Mouse (Mus musculus): ENCODE measurements around the gene Eif3b. TPM values are rescaled to one million over a fixed set of nuclear protein-coding genes. Genes with fewer than 3 reads are reported as not detected.

Gene Eif3b
- 172 and 184 TPM in 2 replicates for polyA plus RNA-seq (2014; fragmentation: Nextera tagmentation; extraction: Ambion mirVana)

- H3K9me3 ChIP-seq (ENCODE audit: low read depth, low read length), result no peaks in the 10 kb centered on the region
- ATAC-seq (ENCODE audit: insufficient read depth) (peak; percentile 93), DNase-seq (peak; percentile 95)
- peak within 1 kb of the TSS; percentile 99 for H3K4me3 ChIP-seq (ENCODE audit: low read depth, low read length)
- peak within 1 kb of the TSS; percentile 97 for H3K27ac ChIP-seq (ENCODE audit: low read depth)
- peak within 1 kb of the TSS; percentile 97 for H3K9ac ChIP-seq
- TF ChIP-seq CTCF (IDR thresholded peaks at IDR 0.05; ENCODE audit: low read depth), result no peak; the same call in 1 of the 2 replicates
- H3K4me1 ChIP-seq (ENCODE audit: insufficient read depth), result no peaks in the 10 kb centered on the region
- no peaks in the 10 kb centered on the region for H3K27me3 ChIP-seq (ENCODE audit: insufficient read depth, low read length)
- peak within 1 kb of the TSS; percentile 77 for H3K4me2 ChIP-seq
- WGBS, result under 1% methylated on average over 65 of the region's 65 CpGs
- peaks cover 17% of the 10 kb centered on the region for H3K36me3 ChIP-seq (ENCODE audit: insufficient read depth)
Observed at GRCm38 (mm10) chr5:140418489-140419441, at the start of gene Eif3b. Gene Eif3b (plus strand): TSS chr5:140419328.

- H3K36me3 ChIP-seq (ENCODE audit: insufficient read depth), result no peaks in the 10 kb centered on the region
- H3K27ac ChIP-seq (ENCODE audit: low read depth), result no peak overlapping the region
- no peak for DNase-seq
- H3K4me2 ChIP-seq, result no peak overlapping the region
- H3K27me3 ChIP-seq (ENCODE audit: insufficient read depth, low read length), result no peaks in the 10 kb centered on the region
- 0 out of 2 replicates have a peak, but pooled peaks cover 4% of the 10 kb centered on the region for H3K4me1 ChIP-seq (ENCODE audit: insufficient read depth)
- H3K9ac ChIP-seq, result no peak overlapping the region
- no peaks in the 10 kb centered on the region for H3K9me3 ChIP-seq (ENCODE audit: low read depth, low read length)
- no peak for ATAC-seq (ENCODE audit: insufficient read depth)
- WGBS, result 71% methylated on average over 2 of the region's 2 CpGs
- H3K4me3 ChIP-seq (ENCODE audit: low read depth, low read length), result no peak overlapping the region
- no peak for TF ChIP-seq CTCF (IDR thresholded peaks at IDR 0.05; ENCODE audit: low read depth)
Observed at GRCm38 (mm10) chr5:140369466-140369865, 49.7 kb upstream of the Eif3b start.

GRCm38 (mm10) chr5:140370446-140371254 is 48.5 kb upstream of the Eif3b start:
- DNase-seq, result peak; percentile 39
- 56% methylated on average over 6 of the region's 6 CpGs for WGBS
- Histone ChIP-seq H3K9ac (peak overlapping the region; percentile 6; the same call in 1 of the 2 replicates), H3K27ac (ENCODE audit: low read depth) (peak overlapping the region; percentile 24; the same call in 1 of the 2 replicates), H3K9me3 (ENCODE audit: low read depth, low read length) (no peaks in the 10 kb centered on the region), H3K4me3 (ENCODE audit: low read depth, low read length) (no peak overlapping the region), H3K36me3 (ENCODE audit: insufficient read depth) (no peaks in the 10 kb centered on the region), H3K27me3 (ENCODE audit: insufficient read depth, low read length) (no peaks in the 10 kb centered on the region), H3K4me1 (ENCODE audit: insufficient read depth) (0 out of 2 replicates have a peak, but pooled peaks cover 4% of the 10 kb centered on the region), H3K4me2 (no peak overlapping the region)
- no peak for ATAC-seq (ENCODE audit: insufficient read depth)
- TF ChIP-seq CTCF (IDR thresholded peaks at IDR 0.05; ENCODE audit: low read depth), result no peak

- no peak overlapping the region for H3K9ac ChIP-seq
- 0 out of 2 replicates have a peak, but pooled peaks cover 4% of the 10 kb centered on the region for H3K4me1 ChIP-seq (ENCODE audit: insufficient read depth)
- H3K9me3 ChIP-seq (ENCODE audit: low read depth, low read length), result no peaks in the 10 kb centered on the region
- no peak for DNase-seq
- H3K27ac ChIP-seq (ENCODE audit: low read depth), result no peak overlapping the region
- 92% methylated on average over 3 of the region's 3 CpGs for WGBS
- TF ChIP-seq CTCF (IDR thresholded peaks at IDR 0.05; ENCODE audit: low read depth), result no peak
- H3K27me3 ChIP-seq (ENCODE audit: insufficient read depth, low read length), result no peaks in the 10 kb centered on the region
- H3K36me3 ChIP-seq (ENCODE audit: insufficient read depth), result no peaks in the 10 kb centered on the region
- H3K4me3 ChIP-seq (ENCODE audit: low read depth, low read length), result no peak overlapping the region
- H3K4me2 ChIP-seq, result no peak overlapping the region
- ATAC-seq (ENCODE audit: insufficient read depth), result no peak
Observed at GRCm38 (mm10) chr5:140371671-140372070, 47.5 kb upstream of the Eif3b start.

- 0 out of 2 replicates have a peak, but pooled peaks cover 4% of the 10 kb centered on the region for H3K4me1 ChIP-seq (ENCODE audit: insufficient read depth)
- WGBS, result 75% methylated on average over 2 of the region's 2 CpGs
- no peak overlapping the region for H3K27ac ChIP-seq (ENCODE audit: low read depth)
- no peak for DNase-seq
- no peak overlapping the region for H3K9ac ChIP-seq
- no peak overlapping the region for H3K4me3 ChIP-seq (ENCODE audit: low read depth, low read length)
- H3K4me2 ChIP-seq, result no peak overlapping the region
- H3K27me3 ChIP-seq (ENCODE audit: insufficient read depth, low read length), result no peaks in the 10 kb centered on the region
- no peaks in the 10 kb centered on the region for H3K9me3 ChIP-seq (ENCODE audit: low read depth, low read length)
- no peaks in the 10 kb centered on the region for H3K36me3 ChIP-seq (ENCODE audit: insufficient read depth)
- TF ChIP-seq CTCF (IDR thresholded peaks at IDR 0.05; ENCODE audit: low read depth), result no peak
- no peak for ATAC-seq (ENCODE audit: insufficient read depth)
Observed at GRCm38 (mm10) chr5:140373711-140374110, 45.4 kb upstream of the Eif3b start.

- Histone ChIP-seq H3K4me2 (no peak overlapping the region), H3K9me3 (ENCODE audit: low read depth, low read length) (no peaks in the 10 kb centered on the region), H3K9ac (no peak overlapping the region), H3K4me1 (ENCODE audit: insufficient read depth) (0 out of 2 replicates have a peak, but pooled peaks cover 4% of the 10 kb centered on the region), H3K27ac (ENCODE audit: low read depth) (no peak overlapping the region), H3K27me3 (ENCODE audit: insufficient read depth, low read length) (no peaks in the 10 kb centered on the region), H3K36me3 (ENCODE audit: insufficient read depth) (no peaks in the 10 kb centered on the region), H3K4me3 (ENCODE audit: low read depth, low read length) (no peak overlapping the region)
- ATAC-seq (ENCODE audit: insufficient read depth), result no peak
- 63% methylated on average over 3 of the region's 3 CpGs for WGBS
- no peak for DNase-seq
- no peak for TF ChIP-seq CTCF (IDR thresholded peaks at IDR 0.05; ENCODE audit: low read depth)
Observed at GRCm38 (mm10) chr5:140374226-140374625, 44.9 kb upstream of the Eif3b start.

All from lung, embryonic 14.5 days (tissue).